Mouse (Mus musculus): ENCODE data around the gene Rbms3. TPM values are rescaled to one million over a fixed set of nuclear protein-coding genes. Genes with fewer than 3 reads are reported as not detected.

Rbms3 gene
- total and polyA plus RNA-seq, 2 experiments: 2.4 to 4.0 TPM

GRCm38 (mm10) chr9:117144057-117144723, 485.5 kb downstream of the Rbms3 start:
- Histone ChIP-seq H3K4me3 (ENCODE audit: insufficient read depth, low read depth, low read length) (no peak overlapping the region), H3K9ac (ENCODE audit: low read depth, low read length) (no peak overlapping the region), H3K27ac (replicated peaks; ENCODE audit: insufficient read depth, low read depth, low read length) (no peak overlapping the region), H3K4me1 (ENCODE audit: control insufficient read depth, insufficient read depth, low read length) (no peaks in the 10 kb centered on the region), H3K79me2 (ENCODE audit: control insufficient read depth, insufficient read depth, low read length) (no peaks in the 10 kb centered on the region), H3K27me3 (ENCODE audit: control insufficient read depth, insufficient read depth, low read length) (no peaks in the 10 kb centered on the region), H3K36me3 (ENCODE audit: control insufficient read depth, insufficient read depth, low read length) (no peaks in the 10 kb centered on the region)
- 80% methylated on average over 7 of the region's 7 CpGs for WGBS
- TF ChIP-seq POLR2A (IDR thresholded peaks at IDR 0.05; ENCODE audit: extremely low read depth, insufficient read depth, low read length) (no peak), CTCF (IDR thresholded peaks at IDR 0.05; ENCODE audit: low read depth, low read length) (no peak)
- DNase-seq (ENCODE audit: extremely low read depth, low read depth, low spot score): no peak

GRCm38 (mm10) chr9:117139971-117140370, 489.7 kb downstream of the Rbms3 start:
- no peak for DNase-seq (ENCODE audit: extremely low read depth, low read depth, low spot score)
- no peak for TF ChIP-seq POLR2A (IDR thresholded peaks at IDR 0.05; ENCODE audit: extremely low read depth, insufficient read depth, low read length)
- TF ChIP-seq CTCF (IDR thresholded peaks at IDR 0.05; ENCODE audit: low read depth, low read length): no peak
- 97% methylated on average over 3 of the region's 3 CpGs for WGBS

DNA sequence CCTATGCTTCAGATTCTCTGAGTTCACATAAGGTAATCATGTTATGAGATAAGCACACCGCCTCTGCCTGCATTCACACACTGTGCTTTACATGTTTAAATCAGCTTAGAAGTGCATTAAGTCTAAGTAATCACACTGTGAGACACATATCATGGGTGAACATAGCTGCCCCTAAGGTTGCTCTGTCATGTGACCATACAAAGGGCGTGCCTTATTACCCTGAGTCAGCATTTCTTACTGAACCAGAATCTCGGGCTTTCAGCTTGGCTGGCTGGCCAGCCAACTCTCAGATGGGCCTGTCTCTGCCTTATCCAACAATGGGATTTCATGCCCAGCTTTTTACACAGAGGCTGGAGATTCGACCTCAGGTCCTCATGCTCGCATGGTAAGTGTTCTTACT, 493.3 kb downstream of the Rbms3 start:
- H3K79me2 ChIP-seq (ENCODE audit: control insufficient read depth, insufficient read depth, low read length): no peaks in the 10 kb centered on the region
- no peak for DNase-seq (ENCODE audit: extremely low read depth, low read depth, low spot score)
- 73% methylated on average over 5 of the region's 5 CpGs for WGBS
- TF ChIP-seq POLR2A (IDR thresholded peaks at IDR 0.05; ENCODE audit: extremely low read depth, insufficient read depth, low read length) (no peak), CTCF (IDR thresholded peaks at IDR 0.05; ENCODE audit: low read depth, low read length) (no peak)
- H3K4me3 ChIP-seq (ENCODE audit: insufficient read depth, low read depth, low read length): no peak overlapping the region
- H3K36me3 ChIP-seq (ENCODE audit: control insufficient read depth, insufficient read depth, low read length): no peaks in the 10 kb centered on the region
- no peaks in the 10 kb centered on the region for H3K27me3 ChIP-seq (ENCODE audit: control insufficient read depth, insufficient read depth, low read length)
- H3K9ac ChIP-seq (ENCODE audit: low read depth, low read length): no peak overlapping the region
- no peak overlapping the region for H3K27ac ChIP-seq (replicated peaks; ENCODE audit: insufficient read depth, low read depth, low read length)
- H3K4me1 ChIP-seq (ENCODE audit: control insufficient read depth, insufficient read depth, low read length): no peaks in the 10 kb centered on the region

More at GRCm38 (mm10) chr9:117139971-117140370, 489.7 kb downstream of the Rbms3 start:
- no peak overlapping the region for H3K4me3 ChIP-seq (ENCODE audit: insufficient read depth, low read depth, low read length)
- H3K36me3 ChIP-seq (ENCODE audit: control insufficient read depth, insufficient read depth, low read length): no peaks in the 10 kb centered on the region
- no peak overlapping the region for H3K9ac ChIP-seq (ENCODE audit: low read depth, low read length)
- H3K79me2 ChIP-seq (ENCODE audit: control insufficient read depth, insufficient read depth, low read length): no peaks in the 10 kb centered on the region
- H3K27ac ChIP-seq (replicated peaks; ENCODE audit: insufficient read depth, low read depth, low read length): no peak overlapping the region
- no peaks in the 10 kb centered on the region for H3K27me3 ChIP-seq (ENCODE audit: control insufficient read depth, insufficient read depth, low read length)
- H3K4me1 ChIP-seq (ENCODE audit: control insufficient read depth, insufficient read depth, low read length): no peaks in the 10 kb centered on the region

DNA sequence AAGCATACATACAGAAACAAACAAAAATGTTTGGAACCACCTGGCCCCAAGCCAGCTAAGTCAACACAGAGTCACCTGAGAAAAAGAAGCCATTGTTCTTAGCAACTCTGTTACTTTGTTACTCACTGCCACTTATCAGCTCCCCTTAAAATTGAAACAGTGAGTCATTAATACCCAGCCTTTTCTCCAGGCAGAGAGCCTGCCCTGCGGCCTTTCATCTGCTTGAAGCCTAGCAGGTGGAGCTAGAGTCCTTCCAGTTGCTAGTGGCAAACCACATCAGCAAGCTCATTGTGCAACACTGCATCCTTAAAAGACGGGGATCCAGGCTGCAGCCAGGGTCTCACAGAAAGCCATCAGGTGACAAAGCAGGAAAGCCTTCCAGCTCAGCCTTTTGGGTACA, 495.7 kb downstream of the Rbms3 start:
- H3K4me3 ChIP-seq (ENCODE audit: insufficient read depth, low read depth, low read length): no peak overlapping the region
- H3K9ac ChIP-seq (ENCODE audit: low read depth, low read length): no peak overlapping the region
- no peaks in the 10 kb centered on the region for H3K36me3 ChIP-seq (ENCODE audit: control insufficient read depth, insufficient read depth, low read length)
- no peaks in the 10 kb centered on the region for H3K4me1 ChIP-seq (ENCODE audit: control insufficient read depth, insufficient read depth, low read length)
- TF ChIP-seq POLR2A (IDR thresholded peaks at IDR 0.05; ENCODE audit: extremely low read depth, insufficient read depth, low read length) (no peak), CTCF (IDR thresholded peaks at IDR 0.05; ENCODE audit: low read depth, low read length) (no peak)
- no peak for DNase-seq (ENCODE audit: extremely low read depth, low read depth, low spot score)
- 64% methylated on average over 2 of the region's 2 CpGs for WGBS
- H3K79me2 ChIP-seq (ENCODE audit: control insufficient read depth, insufficient read depth, low read length): no peaks in the 10 kb centered on the region
- H3K27ac ChIP-seq (replicated peaks; ENCODE audit: insufficient read depth, low read depth, low read length): no peak overlapping the region
- no peaks in the 10 kb centered on the region for H3K27me3 ChIP-seq (ENCODE audit: control insufficient read depth, insufficient read depth, low read length)

- no peak overlapping the region for H3K27ac ChIP-seq (replicated peaks; ENCODE audit: insufficient read depth, low read depth, low read length)
- 85% methylated on average over 8 of the region's 8 CpGs for WGBS
- TF ChIP-seq POLR2A (IDR thresholded peaks at IDR 0.05; ENCODE audit: extremely low read depth, insufficient read depth, low read length) (no peak), CTCF (IDR thresholded peaks at IDR 0.05; ENCODE audit: low read depth, low read length) (no peak)
- DNase-seq (ENCODE audit: extremely low read depth, low read depth, low spot score): no peak
- no peak overlapping the region for H3K4me3 ChIP-seq (ENCODE audit: insufficient read depth, low read depth, low read length)
- no peaks in the 10 kb centered on the region for H3K27me3 ChIP-seq (ENCODE audit: control insufficient read depth, insufficient read depth, low read length)
- no peak overlapping the region for H3K9ac ChIP-seq (ENCODE audit: low read depth, low read length)
- H3K79me2 ChIP-seq (ENCODE audit: control insufficient read depth, insufficient read depth, low read length): no peaks in the 10 kb centered on the region
- H3K36me3 ChIP-seq (ENCODE audit: control insufficient read depth, insufficient read depth, low read length): no peaks in the 10 kb centered on the region
- H3K4me1 ChIP-seq (ENCODE audit: control insufficient read depth, insufficient read depth, low read length): no peaks in the 10 kb centered on the region
These were observed 502.9 kb downstream of the Rbms3 start for GRCm38 (mm10) chr9:117126816-117127215.

GRCm38 (mm10) chr9:117125844-117126243, 503.9 kb downstream of the Rbms3 start:
- no peak overlapping the region for H3K27ac ChIP-seq (replicated peaks; ENCODE audit: insufficient read depth, low read depth, low read length)
- no peak for DNase-seq (ENCODE audit: extremely low read depth, low read depth, low spot score)
- no peaks in the 10 kb centered on the region for H3K36me3 ChIP-seq (ENCODE audit: control insufficient read depth, insufficient read depth, low read length)
- no peaks in the 10 kb centered on the region for H3K27me3 ChIP-seq (ENCODE audit: control insufficient read depth, insufficient read depth, low read length)
- no peaks in the 10 kb centered on the region for H3K79me2 ChIP-seq (ENCODE audit: control insufficient read depth, insufficient read depth, low read length)
- no peak overlapping the region for H3K9ac ChIP-seq (ENCODE audit: low read depth, low read length)
- 90% methylated on average over 6 of the region's 6 CpGs for WGBS
- TF ChIP-seq POLR2A (IDR thresholded peaks at IDR 0.05; ENCODE audit: extremely low read depth, insufficient read depth, low read length) (no peak), CTCF (IDR thresholded peaks at IDR 0.05; ENCODE audit: low read depth, low read length) (no peak)
- H3K4me3 ChIP-seq (ENCODE audit: insufficient read depth, low read depth, low read length): no peak overlapping the region
- H3K4me1 ChIP-seq (ENCODE audit: control insufficient read depth, insufficient read depth, low read length): no peaks in the 10 kb centered on the region

Measured in liver, adult 2 months (tissue).